Mouse (Mus musculus) right cerebral cortex, adult 18-20 months (tissue): ENCODE measurements around the gene Immp2l.

Experiments
- DNase-seq: peaks from one replicate; pipeline ENCODE4 v3.0.0; 2022; ENCODE audit warnings: mixed read lengths

Immp2l gene

DNA sequence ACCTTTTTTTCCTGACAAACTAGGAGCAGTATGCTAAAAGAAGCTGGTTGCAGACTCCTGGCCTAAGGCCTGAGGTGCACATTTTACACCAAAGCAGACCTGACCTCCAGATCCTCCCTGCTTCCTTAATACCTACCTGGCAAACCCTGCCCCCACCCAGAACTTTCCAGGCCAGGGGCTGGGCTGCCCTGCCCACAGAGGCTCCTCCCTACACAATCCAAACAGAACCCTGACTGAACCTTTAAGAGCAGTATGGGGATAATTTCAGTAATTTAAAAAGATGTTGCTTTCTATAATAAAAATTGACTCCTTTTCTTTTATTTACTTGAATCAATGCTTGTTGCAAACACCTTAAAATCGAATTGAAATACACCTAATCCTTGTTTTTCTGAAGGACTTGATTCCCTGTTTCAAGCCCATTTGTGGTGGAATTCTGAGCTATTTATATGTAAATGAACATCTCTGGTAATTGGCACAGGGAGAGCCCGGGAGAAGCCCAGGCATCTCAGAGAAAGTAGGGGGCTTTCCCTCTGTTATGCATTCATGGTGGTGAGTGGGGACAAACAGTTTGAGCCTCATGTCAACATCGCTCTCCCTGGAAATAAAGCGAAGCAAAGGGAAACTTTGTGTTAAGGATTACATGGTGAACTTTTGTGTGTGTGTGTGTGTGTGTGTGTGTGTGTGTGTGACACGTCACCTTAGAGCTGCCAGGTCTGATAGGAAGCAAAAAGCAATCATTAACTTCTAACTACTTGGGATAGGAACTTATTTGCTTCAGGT lies 535.3 kb downstream of the Immp2l start:
- no peak for DNase-seq

DNA sequence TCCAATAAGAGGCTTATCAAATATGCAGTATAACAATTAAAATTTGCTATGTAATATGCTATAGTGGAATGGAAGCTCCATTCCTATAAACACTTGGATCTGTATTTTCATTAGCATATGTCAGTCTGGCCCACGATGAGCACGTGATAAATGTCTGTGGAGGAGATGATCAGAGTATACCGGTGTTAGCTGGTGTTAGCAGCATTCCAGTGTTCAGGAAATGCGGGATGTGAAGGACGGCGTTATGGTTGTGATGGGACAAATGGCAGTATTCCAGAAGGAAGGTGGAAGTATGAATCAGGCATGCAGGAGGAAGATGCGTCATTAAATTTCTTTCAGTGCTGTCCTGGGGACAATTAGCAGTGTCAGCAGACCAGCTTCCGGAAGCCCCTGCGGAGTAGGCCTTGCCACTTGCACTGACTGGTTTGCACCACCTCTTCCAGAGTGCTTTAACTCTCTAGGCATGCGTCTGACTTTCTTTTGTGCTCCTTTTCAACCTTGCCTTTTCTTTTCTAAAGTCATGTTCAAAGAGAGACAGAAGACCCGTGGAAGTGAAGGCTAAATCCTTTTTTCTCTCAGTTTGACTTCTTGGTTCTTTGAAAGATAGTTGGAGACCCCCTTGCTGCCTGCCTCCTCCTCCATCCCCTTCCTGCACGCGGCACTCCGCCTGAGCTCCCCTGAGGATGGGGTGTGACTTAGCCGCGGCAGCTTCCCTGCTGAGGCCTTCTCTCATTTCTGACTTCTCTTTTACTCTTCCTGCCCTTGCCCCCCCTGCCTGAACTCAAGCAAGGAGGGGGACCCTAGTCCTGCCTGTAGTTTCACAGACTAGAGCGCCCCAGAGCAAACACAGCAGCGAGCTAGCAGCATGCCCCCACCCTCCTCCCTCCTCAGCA lies 541.9 kb downstream of the Immp2l start:
- no peak for DNase-seq

- no peak for DNase-seq
Observed at GRCm38 (mm10) chr12:41566433-41566794, 542.5 kb downstream of the Immp2l start.

DNA sequence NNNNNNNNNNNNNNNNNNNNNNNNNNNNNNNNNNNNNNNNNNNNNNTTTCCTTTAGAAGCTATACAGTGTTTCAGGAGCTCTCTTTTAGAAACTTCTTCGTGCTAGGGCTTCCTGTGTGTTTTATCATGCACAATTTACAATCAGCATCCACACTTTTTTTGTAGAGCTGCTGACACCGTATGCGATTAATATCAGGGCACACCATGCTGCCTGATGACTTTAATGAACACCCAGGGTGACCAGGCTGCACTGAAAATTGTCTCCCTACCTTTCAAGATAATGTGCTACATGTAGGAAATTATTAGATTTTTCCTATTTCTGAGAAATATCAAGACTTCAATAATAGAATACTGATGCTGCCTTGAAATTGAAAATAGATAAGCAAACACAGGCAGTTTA lies 549.9 kb downstream of the Immp2l start:
- no peak for DNase-seq

GRCm38 (mm10) chr12:41575221-41575620 lies 551.3 kb downstream of the Immp2l start:
- no peak for DNase-seq

GRCm38 (mm10) chr12:41593401-41593800 lies 569.5 kb downstream of the Immp2l start:
- DNase-seq: no peak

DNA sequence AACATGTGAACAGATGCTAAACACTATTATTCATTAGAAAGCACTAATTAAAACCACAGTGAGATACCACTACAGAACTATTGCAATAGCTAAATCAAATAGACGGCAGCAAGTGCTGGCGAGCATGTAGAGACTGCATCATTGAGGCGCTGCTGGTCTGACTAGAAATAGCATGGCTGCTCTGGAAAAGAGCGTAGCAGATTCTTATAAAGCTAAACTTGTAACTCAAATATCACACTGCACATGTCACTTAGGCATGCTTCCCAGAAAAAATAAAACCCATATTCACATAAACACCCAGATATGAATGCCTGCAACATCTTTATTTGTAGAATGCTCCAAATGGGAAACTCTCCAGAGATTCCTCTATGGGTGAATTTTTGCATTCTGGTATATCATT lies 570.1 kb downstream of the Immp2l start:
- no peak for DNase-seq

DNA sequence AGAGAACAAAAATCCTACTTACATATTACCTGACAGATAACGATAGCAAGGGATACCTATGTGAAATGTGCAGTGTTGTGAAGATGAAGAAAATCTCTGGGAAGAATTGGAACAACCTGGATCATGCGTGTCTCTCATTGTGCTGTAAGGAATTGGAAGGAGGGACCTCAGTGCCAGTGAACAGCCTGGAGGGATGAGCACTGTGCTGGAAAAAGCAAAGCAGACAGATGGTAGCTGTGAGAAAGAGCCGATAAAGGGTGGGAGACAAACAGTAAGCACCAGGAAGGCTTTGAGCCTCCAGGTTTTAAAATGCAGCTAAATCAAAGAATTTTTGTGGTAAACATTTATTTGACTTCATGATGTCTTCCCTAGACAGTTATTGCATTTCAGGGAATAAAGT lies 591.4 kb downstream of the Immp2l start:
- DNase-seq: peak; percentile 37

DNA sequence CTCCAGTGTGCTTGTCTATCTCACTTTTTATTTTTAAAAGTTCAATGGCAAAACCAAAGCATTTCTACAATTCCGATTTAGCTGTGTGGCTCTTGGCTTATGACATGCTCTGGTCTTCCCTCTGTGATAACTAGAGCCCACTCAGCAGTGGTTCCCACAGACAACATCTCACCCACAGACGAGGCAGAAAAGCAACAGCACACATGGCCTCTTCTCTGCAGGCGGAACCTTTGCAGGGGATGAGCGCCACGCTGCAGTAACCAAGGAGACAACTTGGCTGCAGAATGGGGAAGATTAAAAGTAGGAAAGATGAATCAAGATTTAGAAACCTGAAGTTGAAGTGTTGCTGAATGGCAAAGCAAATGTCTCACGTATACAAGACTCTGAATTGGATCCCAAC lies 597.5 kb downstream of the Immp2l start:
- DNase-seq: peak; percentile 62

- DNase-seq: no peak
Observed at GRCm38 (mm10) chr12:41643262-41643661, 619.4 kb downstream of the Immp2l start.

GRCm38 (mm10) chr12:41644802-41645551 lies 621.1 kb downstream of the Immp2l start:
- no peak for DNase-seq

- no peak for DNase-seq
Observed at GRCm38 (mm10) chr12:41646956-41647575, 623.2 kb downstream of the Immp2l start.

DNA sequence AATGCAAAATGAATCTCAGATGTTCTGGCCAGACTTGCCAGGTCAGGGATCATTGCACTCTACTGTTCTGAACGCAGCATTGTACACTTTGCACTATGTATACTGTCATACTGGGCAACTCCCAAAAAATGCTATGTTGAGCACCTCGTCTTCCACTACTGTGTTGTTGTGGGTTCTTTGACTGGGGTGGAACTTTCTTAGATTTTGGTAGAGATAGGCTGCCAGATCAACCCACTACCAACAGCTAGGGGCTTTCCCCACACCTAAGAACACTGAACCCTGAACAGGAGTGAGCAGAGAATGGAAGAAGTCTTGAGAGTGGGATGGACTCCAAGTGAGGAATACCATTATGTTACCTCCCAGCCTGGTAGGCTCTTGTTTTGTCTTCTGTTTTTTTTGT lies 623.8 kb downstream of the Immp2l start:
- no peak for DNase-seq

DNA sequence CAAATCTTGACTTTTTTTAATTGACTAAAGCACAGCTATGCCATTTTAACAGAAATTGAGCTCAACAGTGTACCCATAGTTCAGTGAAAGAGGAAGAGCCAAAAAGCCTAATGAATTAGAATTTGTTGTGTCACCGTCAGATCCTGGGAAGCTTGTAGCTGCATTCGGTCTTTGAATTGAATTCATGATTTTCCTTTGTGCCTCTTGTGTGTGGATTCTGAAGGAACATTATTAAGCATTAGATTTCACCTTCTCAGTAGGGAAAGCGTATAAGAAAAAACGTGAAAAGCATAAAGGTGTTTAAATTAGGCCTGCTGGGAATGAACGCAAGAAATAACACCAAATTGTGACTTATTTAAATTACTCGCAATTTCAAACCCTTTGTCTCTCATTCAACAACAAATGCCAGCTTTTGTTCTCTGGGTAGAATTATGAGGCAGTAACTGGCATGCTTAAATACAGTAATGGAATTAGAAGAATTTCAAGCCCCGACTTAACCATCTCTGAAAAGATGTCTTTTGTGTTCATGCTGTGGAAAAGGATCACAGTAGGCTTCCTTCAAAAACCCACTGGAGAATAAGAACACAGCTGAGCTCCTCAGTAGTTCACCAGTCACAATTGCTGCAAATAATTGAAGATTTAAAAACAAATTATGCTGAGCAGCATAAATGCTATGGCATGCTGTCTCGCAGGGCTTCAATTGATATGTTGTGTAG lies 626.1 kb downstream of the Immp2l start:
- DNase-seq: no peak

- DNase-seq: no peak
Observed at GRCm38 (mm10) chr12:41668280-41668679, 644.4 kb downstream of the Immp2l start.

DNA sequence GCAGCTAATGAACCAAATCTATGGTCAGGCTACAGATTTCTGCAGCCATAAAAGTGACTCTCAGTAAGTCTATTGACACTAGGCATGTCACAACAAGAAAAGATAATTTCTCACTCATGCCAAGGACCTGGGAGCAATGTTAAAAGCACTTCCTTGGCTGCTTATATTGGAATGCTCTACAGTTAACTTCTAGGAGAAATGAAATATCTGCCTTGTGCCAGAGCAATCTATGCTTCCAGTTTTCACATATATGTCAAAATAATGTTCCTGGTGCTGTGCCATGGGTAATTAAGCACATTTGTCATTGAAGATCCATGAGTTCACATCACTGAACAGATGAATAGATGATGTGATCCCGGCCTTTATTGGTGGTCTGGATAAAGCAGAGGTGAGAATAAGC lies 645.6 kb downstream of the Immp2l start:
- DNase-seq: no peak

GRCm38 (mm10) chr12:41674861-41675260 lies 651.0 kb downstream of the Immp2l start:
- DNase-seq: peak; percentile 17

GRCm38 (mm10) chr12:41680141-41680540 lies 656.3 kb downstream of the Immp2l start:
- DNase-seq: peak; percentile 30

DNA sequence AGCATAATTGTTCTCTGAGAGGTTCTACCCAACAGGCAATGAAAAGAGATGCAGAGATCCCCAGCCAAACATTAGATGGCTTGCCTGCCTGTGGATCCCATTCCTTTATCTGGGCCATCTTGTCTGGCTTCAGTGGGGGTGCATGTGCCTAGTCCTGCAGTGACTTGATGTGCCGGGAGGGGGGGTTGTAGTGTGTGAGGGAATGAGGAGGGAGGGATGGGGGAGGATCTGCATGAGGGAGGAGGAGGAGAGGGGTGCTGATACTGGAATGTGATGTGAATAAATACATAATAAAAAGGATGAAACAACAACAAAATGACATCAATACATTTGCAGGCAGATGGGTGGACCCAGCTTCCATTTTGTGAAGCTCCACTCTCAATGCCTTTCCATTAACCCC lies 658.3 kb downstream of the Immp2l start:
- no peak for DNase-seq

- no peak for DNase-seq
Observed at GRCm38 (mm10) chr12:41689809-41690208, 665.9 kb downstream of the Immp2l start.

DNA sequence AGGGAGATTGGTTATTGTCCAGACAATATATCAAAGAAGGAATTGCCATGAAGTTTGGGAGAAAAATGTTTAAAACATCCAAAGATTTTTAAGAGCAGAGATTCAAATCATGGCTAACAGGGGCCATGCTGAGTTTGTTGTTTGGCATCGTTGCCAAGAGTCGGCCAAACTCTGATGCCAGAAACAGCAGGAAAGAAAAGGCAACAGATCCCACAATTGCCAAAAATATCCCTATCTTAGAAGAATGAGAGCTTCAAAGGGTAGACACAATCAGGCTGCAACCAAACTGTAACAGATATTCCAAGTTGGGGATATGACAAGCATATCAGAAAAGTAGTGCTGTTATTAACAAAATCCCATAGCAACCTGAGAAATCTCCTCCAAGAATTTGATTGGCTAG lies 686.7 kb downstream of the Immp2l start:
- DNase-seq: no peak

DNA sequence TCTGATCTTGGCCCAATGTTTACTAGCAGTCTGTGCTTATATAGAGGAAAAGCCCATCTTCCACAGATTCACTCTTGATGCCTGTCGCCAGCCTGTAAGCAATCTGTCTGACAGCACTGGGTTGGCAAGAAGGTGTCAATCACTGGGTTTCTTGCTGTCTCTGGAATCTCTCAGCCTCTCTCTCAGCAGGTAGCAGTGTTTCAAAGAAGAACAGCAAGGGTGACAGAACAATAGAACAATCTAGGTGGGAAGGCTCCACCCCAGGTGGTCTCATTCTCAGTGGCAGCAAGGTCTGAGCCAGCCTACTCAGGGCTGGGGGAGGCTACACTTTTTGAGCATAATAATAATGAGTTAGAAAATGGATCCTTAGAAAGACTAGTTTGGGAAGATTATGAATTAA lies 693.1 kb downstream of the Immp2l start:
- DNase-seq: no peak
